Mouse (Mus musculus) heart, embryonic 11.5 days (tissue): ENCODE measurements around the gene Gm19345. TPM values are rescaled to one million over a fixed set of nuclear protein-coding genes. Genes with fewer than 3 reads are reported as not detected.

Experiments
- ATAC-seq: fragments of 200-750 bp; cut with Nextera tagmentation; replicated peaks from 2 replicates; pipeline ENCODE4 v1.8.0; 2017; ENCODE audit warnings: moderate library complexity; ENCODE audit not compliant: insufficient number of reproducible peaks, low FRiP score, low TSS enrichment
- H3K27ac ChIP-seq: fragments of 300-500 bp; sonication (generic); 2 replicates; pipeline ENCODE4 v1.5.1; 2014; ENCODE audit warnings: mild to moderate bottlenecking, low read depth, low read length
- H3K27me3 ChIP-seq: fragments of 300-500 bp; sonication (generic); 2 replicates; pipeline ENCODE4 v1.6.1; 2014; ENCODE audit warnings: mild to moderate bottlenecking, low read length, mixed read lengths; ENCODE audit not compliant: control insufficient read depth, insufficient read depth
- H3K36me3 ChIP-seq: fragments of 300-500 bp; sonication (generic); 2 replicates; pipeline ENCODE4 v1.6.1; 2014; ENCODE audit warnings: mild to moderate bottlenecking, low read length, moderate library complexity, mixed read lengths; ENCODE audit not compliant: control insufficient read depth, insufficient read depth
- H3K4me1 ChIP-seq: fragments of 300-500 bp; sonication (generic); 2 replicates; pipeline ENCODE4 v1.6.1; 2014; ENCODE audit warnings: low read length; ENCODE audit not compliant: control insufficient read depth, insufficient read depth
- H3K4me2 ChIP-seq: fragments of 300-500 bp; sonication (generic); 2 replicates; pipeline ENCODE4 v1.6.1; 2014; ENCODE audit warnings: mild to moderate bottlenecking, moderate library complexity
- H3K4me3 ChIP-seq: fragments of 300-500 bp; sonication (generic); 2 replicates; pipeline ENCODE4 v1.5.1; 2014; ENCODE audit warnings: low read depth, low read length
- H3K9ac ChIP-seq: fragments of 300-500 bp; sonication (generic); 2 replicates; pipeline ENCODE4 v1.6.1; 2014; ENCODE audit warnings: mild to moderate bottlenecking, low read depth, low read length, moderate library complexity
- H3K9me3 ChIP-seq: fragments of 300-500 bp; sonication (generic); replicated peaks from 2 replicates; pipeline ENCODE4 v1.6.1; 2016; ENCODE audit warnings: low read length; ENCODE audit not compliant: control insufficient read depth
- WGBS: fragments of 180-500 bp; shearing (Covaris S2); extraction: QIAGEN DNeasy Blood & Tissue Kit; methylation state at CpG from one replicate; pipeline ENCODE4 v1.1.7; 2014; ENCODE audit not compliant: insufficient replicate concordance; 5-methylcytosine and 5-hydroxymethylcytosine counted together
- polyA plus RNA-seq: library from polyadenylated mRNA; unstranded; fragments of >200 nt; fragmentation: Nextera tagmentation; extraction: Ambion mirVana; gene quantifications from 2 replicates; pipeline ENCODE4 v1.2.1, GENCODE M21; 2014

Gene Gm19345
- polyA plus RNA-seq, 1 experiment from 2014 or later: not detected

- Histone ChIP-seq H3K9ac (no peak overlapping the region), H3K9me3 (no peaks in the 10 kb centered on the region), H3K27me3 (peaks cover 31% of the 10 kb centered on the region), H3K27ac (no peak overlapping the region), H3K4me1 (0 out of 2 replicates have a peak, but pooled peaks cover 3% of the 10 kb centered on the region), H3K36me3 (no peaks in the 10 kb centered on the region), H3K4me2 (no peak overlapping the region), H3K4me3 (no peak overlapping the region)
- WGBS: 84% methylated on average over 20 of the region's 20 CpGs
- no peak for ATAC-seq
Observed at GRCm38 (mm10) chr7:19853526-19853925, 1.7 kb downstream of the Gm19345 start.

DNA sequence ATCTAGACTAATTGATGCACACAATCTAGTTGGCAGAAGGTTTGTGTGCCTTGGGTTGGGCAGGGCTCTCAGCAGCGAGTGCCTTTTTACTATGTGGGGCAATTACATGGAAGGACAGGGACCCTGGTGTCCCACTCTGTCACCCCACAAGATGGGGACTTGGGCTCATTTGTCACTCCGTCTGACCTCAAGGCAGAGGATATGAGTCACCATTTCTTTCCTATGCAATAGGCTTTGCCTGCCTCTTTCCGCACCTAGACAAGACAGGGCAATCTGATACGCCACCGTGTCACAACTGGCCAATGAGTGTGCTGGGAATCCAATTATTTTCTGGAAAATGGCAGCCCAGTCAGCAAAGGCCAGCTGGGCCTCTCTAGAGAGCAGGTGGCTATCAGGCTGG lies 3.9 kb downstream of the Gm19345 start:
- H3K27me3 ChIP-seq: peaks cover 28% of the 10 kb centered on the region
- no peak for ATAC-seq
- no peaks in the 10 kb centered on the region for H3K9me3 ChIP-seq
- no peaks in the 10 kb centered on the region for H3K36me3 ChIP-seq
- 0 out of 2 replicates have a peak, but pooled peaks cover 3% of the 10 kb centered on the region for H3K4me1 ChIP-seq
- no peak overlapping the region for H3K4me2 ChIP-seq
- H3K4me3 ChIP-seq: no peak overlapping the region
- H3K27ac ChIP-seq: no peak overlapping the region
- WGBS: 58% methylated on average over 5 of the region's 5 CpGs
- no peak overlapping the region for H3K9ac ChIP-seq

DNA sequence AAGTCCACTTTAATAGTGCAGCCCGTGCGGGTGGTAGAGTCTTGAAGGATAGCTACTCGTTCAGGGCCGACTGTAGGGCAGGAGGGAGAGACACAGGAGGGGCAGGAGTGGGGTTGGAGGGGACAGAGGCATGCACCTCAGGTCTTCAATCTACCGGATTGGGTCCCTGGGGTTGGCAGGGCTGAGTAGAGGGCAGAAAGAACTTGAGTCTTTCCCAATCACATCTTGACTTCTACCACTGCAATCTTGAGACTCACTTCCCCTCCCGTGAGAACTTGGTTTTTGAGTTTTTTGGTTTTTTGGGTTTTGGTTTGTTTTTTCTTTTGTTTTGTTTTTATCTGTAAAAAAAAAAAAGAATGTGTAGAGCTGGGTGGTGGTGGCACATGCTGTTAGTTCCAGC lies 4.5 kb downstream of the Gm19345 start:
- Histone ChIP-seq H3K4me2 (no peak overlapping the region), H3K27me3 (peaks cover 26% of the 10 kb centered on the region), H3K36me3 (no peaks in the 10 kb centered on the region), H3K9ac (no peak overlapping the region), H3K4me1 (0 out of 2 replicates have a peak, but pooled peaks cover 3% of the 10 kb centered on the region), H3K27ac (no peak overlapping the region), H3K4me3 (no peak overlapping the region), H3K9me3 (no peaks in the 10 kb centered on the region)
- 77% methylated on average over 6 of the region's 6 CpGs for WGBS
- no peak for ATAC-seq

DNA sequence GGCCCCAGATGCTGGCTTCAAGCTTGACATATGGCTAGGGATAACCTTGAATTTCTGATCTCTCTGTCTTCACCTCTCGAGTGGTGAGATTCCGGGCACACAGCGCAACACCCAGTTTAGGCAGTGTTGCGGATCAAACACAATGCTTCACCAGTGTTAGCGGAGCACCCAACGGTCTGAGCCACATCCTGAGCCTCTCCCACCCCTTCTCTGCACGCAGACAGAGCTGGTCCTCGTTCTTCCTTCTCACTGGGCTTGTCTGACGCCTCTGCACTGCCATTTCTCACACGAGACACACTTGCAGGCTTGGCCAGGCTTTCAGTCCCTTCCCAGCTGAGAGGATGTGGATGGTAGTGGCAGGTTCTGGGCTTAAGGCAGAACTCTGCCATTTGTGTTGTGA lies 7.9 kb downstream of the Gm19345 start:
- H3K9ac ChIP-seq: no peak overlapping the region
- no peak overlapping the region for H3K4me2 ChIP-seq
- 58% methylated on average over 10 of the region's 10 CpGs for WGBS
- H3K27me3 ChIP-seq: peaks cover 4% of the 10 kb centered on the region; the same call in 1 of the 2 replicates
- H3K4me1 ChIP-seq: no peaks in the 10 kb centered on the region
- no peak overlapping the region for H3K4me3 ChIP-seq
- no peaks in the 10 kb centered on the region for H3K9me3 ChIP-seq
- no peak for ATAC-seq
- H3K36me3 ChIP-seq: no peaks in the 10 kb centered on the region
- H3K27ac ChIP-seq: no peak overlapping the region

GRCm38 (mm10) chr7:19861199-19861598 lies 9.4 kb downstream of the Gm19345 start, which contains the start of gene Ceacam16:
Gene Ceacam16 (minus strand): TSS chr7:19861299.
- Histone ChIP-seq H3K27ac (no peak within 1 kb of the TSS), H3K9ac (no peak within 1 kb of the TSS), H3K4me2 (no peak within 1 kb of the TSS), H3K36me3 (no peaks in the 10 kb centered on the region), H3K9me3 (no peaks in the 10 kb centered on the region), H3K27me3 (peaks cover 4% of the 10 kb centered on the region; the same call in 1 of the 2 replicates), H3K4me3 (no peak within 1 kb of the TSS), H3K4me1 (no peaks in the 10 kb centered on the region)
- 76% methylated on average over 9 of the region's 9 CpGs for WGBS
- ATAC-seq: no peak

DNA sequence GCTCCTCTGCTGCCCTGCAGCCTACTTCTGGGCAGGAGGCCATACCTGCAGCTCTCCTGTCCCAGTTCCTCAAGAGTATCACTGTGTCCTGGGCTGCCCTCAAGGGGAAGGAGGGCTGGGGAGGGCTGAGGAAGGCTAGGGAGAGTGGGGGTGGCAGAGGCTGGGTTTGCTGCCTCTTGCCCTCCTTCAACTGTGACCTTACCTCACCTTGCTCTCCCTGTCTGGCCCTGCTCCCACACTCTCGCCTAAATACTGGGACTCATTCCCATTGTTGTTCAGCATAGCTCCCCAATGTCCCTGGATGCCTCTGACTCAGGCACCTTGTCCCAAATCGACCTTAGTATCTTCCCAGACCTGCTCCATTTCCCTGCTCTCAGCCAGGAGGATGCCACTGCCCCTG lies 12.4 kb downstream of the Gm19345 start:
- no peaks in the 10 kb centered on the region for H3K4me1 ChIP-seq
- no peak overlapping the region for H3K9ac ChIP-seq
- ATAC-seq: no peak
- H3K27me3 ChIP-seq: no peaks in the 10 kb centered on the region
- no peak overlapping the region for H3K4me3 ChIP-seq
- H3K36me3 ChIP-seq: no peaks in the 10 kb centered on the region
- no peaks in the 10 kb centered on the region for H3K9me3 ChIP-seq
- WGBS: 52% methylated on average over 2 of the region's 2 CpGs
- no peak overlapping the region for H3K27ac ChIP-seq
- H3K4me2 ChIP-seq: no peak overlapping the region

- no peaks in the 10 kb centered on the region for H3K9me3 ChIP-seq
- H3K27me3 ChIP-seq: no peaks in the 10 kb centered on the region
- H3K4me2 ChIP-seq: no peak overlapping the region
- no peak; the same call in 1 of the 2 replicates for ATAC-seq
- H3K4me3 ChIP-seq: no peak overlapping the region
- H3K4me1 ChIP-seq: no peaks in the 10 kb centered on the region
- 74% methylated on average over 8 of the region's 8 CpGs for WGBS
- no peaks in the 10 kb centered on the region for H3K36me3 ChIP-seq
- H3K9ac ChIP-seq: no peak overlapping the region
- no peak overlapping the region for H3K27ac ChIP-seq
Observed at GRCm38 (mm10) chr7:19865246-19866036, 13.6 kb downstream of the Gm19345 start.

- Histone ChIP-seq H3K9ac (no peak overlapping the region), H3K27me3 (no peaks in the 10 kb centered on the region), H3K36me3 (no peaks in the 10 kb centered on the region), H3K4me3 (no peak overlapping the region), H3K4me2 (no peak overlapping the region), H3K4me1 (peaks cover 3% of the 10 kb centered on the region; the same call in 1 of the 2 replicates), H3K27ac (no peak overlapping the region), H3K9me3 (no peaks in the 10 kb centered on the region)
- WGBS: 71% methylated on average over 6 of the region's 6 CpGs
- ATAC-seq: no peak
Observed at GRCm38 (mm10) chr7:19866490-19866889, 14.7 kb downstream of the Gm19345 start.
